Mouse (Mus musculus): ENCODE results near the gene Pgs1. TPM values are rescaled to one million over a fixed set of nuclear protein-coding genes. Genes with fewer than 3 reads are reported as not detected.

The Pgs1 gene
- total and polyA plus RNA-seq, 2 experiments from 2014 or later, result 20.3 to 33.0 TPM

GRCm38 (mm10) chr11:118058367-118058766 lies 72.3 kb downstream of the Pgs1 start:
- Histone ChIP-seq H3K9me3 (replicated peaks; ENCODE audit: control insufficient read depth, low read length) (no peaks in the 10 kb centered on the region), H3K4me1 (ENCODE audit: control insufficient read depth, insufficient read depth) (no peaks in the 10 kb centered on the region; the same call in 1 of the 2 replicates), H3K27me3 (ENCODE audit: control insufficient read depth, insufficient read depth, low read length) (peaks cover 2% of the 10 kb centered on the region; the same call in 1 of the 2 replicates), H3K27ac (ENCODE audit: low read depth) (no peak overlapping the region), H3K4me3 (ENCODE audit: low read depth, low read length) (no peak overlapping the region), H3K9ac (replicated peaks; ENCODE audit: low read depth, low read length) (no peak overlapping the region), H3K36me3 (replicated peaks; ENCODE audit: control insufficient read depth, insufficient read depth, low read length) (no peaks in the 10 kb centered on the region), H3K4me2 (ENCODE audit: low read depth, low read length) (no peak overlapping the region)
- ATAC-seq (ENCODE audit: insufficient read depth, low read depth), result no peak
- TF ChIP-seq EP300 (IDR thresholded peaks at IDR 0.05; ENCODE audit: low read depth) (no peak), CTCF (IDR thresholded peaks at IDR 0.05; ENCODE audit: low read depth) (no peak)
- no peak for DNase-seq (ENCODE audit: low spot score)
- WGBS, result 67% methylated on average over 12 of the region's 12 CpGs

GRCm38 (mm10) chr11:118058872-118059271 lies 72.8 kb downstream of the Pgs1 start:
- Histone ChIP-seq H3K4me3 (ENCODE audit: low read depth, low read length) (no peak overlapping the region), H3K27ac (ENCODE audit: low read depth) (no peak overlapping the region), H3K9me3 (replicated peaks; ENCODE audit: control insufficient read depth, low read length) (no peaks in the 10 kb centered on the region), H3K4me1 (ENCODE audit: control insufficient read depth, insufficient read depth) (no peaks in the 10 kb centered on the region; the same call in 1 of the 2 replicates), H3K4me2 (ENCODE audit: low read depth, low read length) (no peak overlapping the region), H3K9ac (replicated peaks; ENCODE audit: low read depth, low read length) (no peak overlapping the region), H3K36me3 (replicated peaks; ENCODE audit: control insufficient read depth, insufficient read depth, low read length) (no peaks in the 10 kb centered on the region), H3K27me3 (ENCODE audit: control insufficient read depth, insufficient read depth, low read length) (peaks cover 2% of the 10 kb centered on the region; the same call in 1 of the 2 replicates)
- TF ChIP-seq EP300 (IDR thresholded peaks at IDR 0.05; ENCODE audit: low read depth) (no peak), CTCF (IDR thresholded peaks at IDR 0.05; ENCODE audit: low read depth) (no peak)
- 60% methylated on average over 10 of the region's 10 CpGs for WGBS
- ATAC-seq (ENCODE audit: insufficient read depth, low read depth) (no peak), DNase-seq (ENCODE audit: low spot score) (no peak)

GRCm38 (mm10) chr11:118060038-118060437 lies 73.9 kb downstream of the Pgs1 start:
- H3K4me1 ChIP-seq (ENCODE audit: control insufficient read depth, insufficient read depth), result no peaks in the 10 kb centered on the region; the same call in 1 of the 2 replicates
- H3K4me3 ChIP-seq (ENCODE audit: low read depth, low read length), result no peak overlapping the region
- no peak overlapping the region for H3K27ac ChIP-seq (ENCODE audit: low read depth)
- H3K27me3 ChIP-seq (ENCODE audit: control insufficient read depth, insufficient read depth, low read length), result peaks cover 2% of the 10 kb centered on the region; the same call in 1 of the 2 replicates
- WGBS, result 84% methylated on average over 14 of the region's 14 CpGs
- H3K9me3 ChIP-seq (replicated peaks; ENCODE audit: control insufficient read depth, low read length), result no peaks in the 10 kb centered on the region
- no peak overlapping the region for H3K9ac ChIP-seq (replicated peaks; ENCODE audit: low read depth, low read length)
- TF ChIP-seq CTCF (IDR thresholded peaks at IDR 0.05; ENCODE audit: low read depth), result no peak
- no peak for TF ChIP-seq EP300 (IDR thresholded peaks at IDR 0.05; ENCODE audit: low read depth)
- no peaks in the 10 kb centered on the region for H3K36me3 ChIP-seq (replicated peaks; ENCODE audit: control insufficient read depth, insufficient read depth, low read length)
- ATAC-seq (ENCODE audit: insufficient read depth, low read depth), result no peak
- no peak overlapping the region for H3K4me2 ChIP-seq (ENCODE audit: low read depth, low read length)
- no peak for DNase-seq (ENCODE audit: low spot score)

GRCm38 (mm10) chr11:118067588-118067987 lies 81.5 kb downstream of the Pgs1 start:
- no peaks in the 10 kb centered on the region for H3K4me1 ChIP-seq (ENCODE audit: control insufficient read depth, insufficient read depth)
- no peak for TF ChIP-seq EP300 (IDR thresholded peaks at IDR 0.05; ENCODE audit: low read depth)
- no peak for TF ChIP-seq CTCF (IDR thresholded peaks at IDR 0.05; ENCODE audit: low read depth)
- WGBS, result 84% methylated on average over 8 of the region's 8 CpGs
- ATAC-seq (ENCODE audit: insufficient read depth, low read depth), result no peak
- no peak overlapping the region for H3K9ac ChIP-seq (replicated peaks; ENCODE audit: low read depth, low read length)
- H3K4me2 ChIP-seq (ENCODE audit: low read depth, low read length), result no peak overlapping the region
- no peaks in the 10 kb centered on the region for H3K36me3 ChIP-seq (replicated peaks; ENCODE audit: control insufficient read depth, insufficient read depth, low read length)
- no peak overlapping the region for H3K4me3 ChIP-seq (ENCODE audit: low read depth, low read length)
- no peaks in the 10 kb centered on the region for H3K9me3 ChIP-seq (replicated peaks; ENCODE audit: control insufficient read depth, low read length)
- H3K27me3 ChIP-seq (ENCODE audit: control insufficient read depth, insufficient read depth, low read length), result no peaks in the 10 kb centered on the region
- H3K27ac ChIP-seq (ENCODE audit: low read depth), result no peak overlapping the region
- DNase-seq (ENCODE audit: low spot score), result no peak

- TF ChIP-seq CTCF (IDR thresholded peaks at IDR 0.05; ENCODE audit: low read depth) (no peak), EP300 (IDR thresholded peaks at IDR 0.05; ENCODE audit: low read depth) (no peak)
- no peaks in the 10 kb centered on the region for H3K4me1 ChIP-seq (ENCODE audit: control insufficient read depth, insufficient read depth)
- no peaks in the 10 kb centered on the region for H3K9me3 ChIP-seq (replicated peaks; ENCODE audit: control insufficient read depth, low read length)
- no peak overlapping the region for H3K4me2 ChIP-seq (ENCODE audit: low read depth, low read length)
- WGBS, result 73% methylated on average over 16 of the region's 16 CpGs
- H3K36me3 ChIP-seq (replicated peaks; ENCODE audit: control insufficient read depth, insufficient read depth, low read length), result no peaks in the 10 kb centered on the region
- no peak overlapping the region for H3K4me3 ChIP-seq (ENCODE audit: low read depth, low read length)
- ATAC-seq (ENCODE audit: insufficient read depth, low read depth), result no peak
- DNase-seq (ENCODE audit: low spot score), result no peak
- H3K27ac ChIP-seq (ENCODE audit: low read depth), result no peak overlapping the region
- H3K27me3 ChIP-seq (ENCODE audit: control insufficient read depth, insufficient read depth, low read length), result no peaks in the 10 kb centered on the region
- no peak overlapping the region for H3K9ac ChIP-seq (replicated peaks; ENCODE audit: low read depth, low read length)
These were observed 82.8 kb downstream of the Pgs1 start for GRCm38 (mm10) chr11:118068812-118069332.
